In genomic region chr13:105053618-105054017, GRCm38 (mm10) we compare ENCODE assay signal across 8 mouse cellular contexts. TPM values are rescaled to one million over a fixed set of nuclear protein-coding genes. Genes with fewer than 3 reads are reported as not detected.
DNase-seq lines count a peak whose midpoint lies in the region; ATAC-seq and TF ChIP-seq lines count a peak whose summit lies in the region.

No protein-coding gene starts in this region.

- H3K27me3 ChIP-seq in kidney, embryonic 14.5 days (ENCODE audit: control insufficient read depth, insufficient read depth, low read length) = peaks cover 13% of the 10 kb centered on the region; the same call in 1 of the 2 replicates
- no peaks in the 10 kb centered on the region for H3K27me3 ChIP-seq in forebrain, postnatal 0 days (ENCODE audit: insufficient read depth, low read length)
- H3K27me3 ChIP-seq in intestine, embryonic 15.5 days (replicated peaks) = peaks cover 3% of the 10 kb centered on the region; the same call in 1 of the 2 replicates
- H3K27me3 ChIP-seq in midbrain, embryonic 11.5 days (ENCODE audit: control insufficient read depth, insufficient read depth, low read length) = peaks cover 5% of the 10 kb centered on the region; the same call in 1 of the 2 replicates

- no peaks in the 10 kb centered on the region for H3K36me3 ChIP-seq in kidney, embryonic 14.5 days (ENCODE audit: control insufficient read depth, insufficient read depth, low read length)
- H3K36me3 ChIP-seq in forebrain, postnatal 0 days (ENCODE audit: insufficient read depth) = no peaks in the 10 kb centered on the region
- no peaks in the 10 kb centered on the region for H3K36me3 ChIP-seq in intestine, embryonic 15.5 days
- H3K36me3 ChIP-seq in midbrain, embryonic 11.5 days (ENCODE audit: control insufficient read depth, insufficient read depth, low read length) = no peaks in the 10 kb centered on the region

- under 1% methylated on average over 12 of the region's 12 CpGs for WGBS in kidney, embryonic 14.5 days
- WGBS in forebrain, postnatal 0 days = under 1% methylated on average over 12 of the region's 12 CpGs
- 2% methylated on average over 12 of the region's 12 CpGs for WGBS in intestine, embryonic 15.5 days
- under 1% methylated on average over 12 of the region's 12 CpGs for WGBS in midbrain, embryonic 11.5 days

- ATAC-seq in kidney, embryonic 14.5 days (ENCODE audit: low FRiP score, low TSS enrichment) = peak; percentile 22; the same call in 1 of the 2 replicates
- ATAC-seq in forebrain, postnatal 0 days = peak; percentile 6
- ATAC-seq in intestine, embryonic 15.5 days = peak; percentile 26
- ATAC-seq in midbrain, embryonic 11.5 days (ENCODE audit: low FRiP score) = peak; percentile 22; the same call in 1 of the 2 replicates

- H3K4me1 ChIP-seq in kidney, embryonic 14.5 days (ENCODE audit: control insufficient read depth, insufficient read depth, low read length) = peaks cover 8% of the 10 kb centered on the region; the same call in 1 of the 2 replicates
- peaks cover 10% of the 10 kb centered on the region; the same call in 1 of the 2 replicates for H3K4me1 ChIP-seq in forebrain, postnatal 0 days (ENCODE audit: insufficient read depth)
- H3K4me1 ChIP-seq in intestine, embryonic 15.5 days (replicated peaks) = 0 out of 2 replicates have a peak, but pooled peaks cover 2% of the 10 kb centered on the region
- H3K4me1 ChIP-seq in midbrain, embryonic 11.5 days (ENCODE audit: control insufficient read depth, insufficient read depth, low read length) = peaks cover 3% of the 10 kb centered on the region; the same call in 1 of the 2 replicates

- H3K9me3 ChIP-seq in kidney, embryonic 14.5 days (ENCODE audit: control insufficient read depth, low read length) = no peaks in the 10 kb centered on the region
- H3K9me3 ChIP-seq in forebrain, postnatal 0 days (ENCODE audit: low read length) = no peaks in the 10 kb centered on the region
- H3K9me3 ChIP-seq in intestine, embryonic 15.5 days = no peaks in the 10 kb centered on the region
- no peaks in the 10 kb centered on the region for H3K9me3 ChIP-seq in midbrain, embryonic 11.5 days (ENCODE audit: control insufficient read depth, low read length)

- DNase-seq in kidney, adult 9 months = no peak
- peak; percentile 35 for DNase-seq in cerebellum, adult 11 months
- peak; percentile 56 for DNase-seq in forebrain, postnatal 0 days
- DNase-seq in midbrain, embryonic 11.5 days (ENCODE audit: low spot score, missing footprints) = no peak
- DNase-seq in urinary bladder, postnatal 10 days (ENCODE audit: low spot score) = no peak
- DNase-seq in thymus, postnatal 0 days (ENCODE audit: low spot score) = no peak

- TF ChIP-seq CTCF in forebrain, postnatal 0 days (IDR thresholded peaks at IDR 0.05; ENCODE audit: low read depth) = no peak

- H3K4me2 ChIP-seq in kidney, embryonic 14.5 days (replicated peaks; ENCODE audit: low read depth, low read length) = peak overlapping the region; percentile 93
- peak overlapping the region; percentile 75 for H3K4me2 ChIP-seq in forebrain, postnatal 0 days (ENCODE audit: low read depth)
- H3K4me2 ChIP-seq in intestine, embryonic 15.5 days (replicated peaks) = peak overlapping the region; percentile 87
- H3K4me2 ChIP-seq in midbrain, embryonic 11.5 days = peak overlapping the region; percentile 88

- peak overlapping the region; percentile 61 for H3K4me3 ChIP-seq in kidney, embryonic 14.5 days (ENCODE audit: low read length)
- peak overlapping the region; percentile 82 for H3K4me3 ChIP-seq in forebrain, postnatal 0 days (ENCODE audit: low read depth, low read length)
- H3K4me3 ChIP-seq in intestine, embryonic 15.5 days (replicated peaks) = peak overlapping the region; percentile 50
- H3K4me3 ChIP-seq in midbrain, embryonic 11.5 days (ENCODE audit: low read depth, low read length) = peak overlapping the region; percentile 62

- peak overlapping the region; percentile 57 for H3K9ac ChIP-seq in kidney, embryonic 14.5 days (ENCODE audit: low read depth, low read length)
- H3K9ac ChIP-seq in forebrain, postnatal 0 days = peak overlapping the region; percentile 82
- peak overlapping the region; percentile 51 for H3K9ac ChIP-seq in intestine, embryonic 15.5 days
- H3K9ac ChIP-seq in midbrain, embryonic 11.5 days (ENCODE audit: low read length) = peak overlapping the region; percentile 71

- no peak overlapping the region for H3K27ac ChIP-seq in kidney, embryonic 14.5 days (ENCODE audit: low read depth, low read length)
- peak overlapping the region; percentile 90 for H3K27ac ChIP-seq in forebrain, postnatal 0 days (ENCODE audit: low read depth, low read length)
- H3K27ac ChIP-seq in intestine, embryonic 15.5 days = 0 out of 2 replicates have a peak overlapping the region, but pooled peaks have one; percentile 75
- peak overlapping the region; percentile 68; the same call in 1 of the 2 replicates for H3K27ac ChIP-seq in midbrain, embryonic 11.5 days (ENCODE audit: low read depth, low read length)

RNA-seq across cellular contexts. Expression of gene Rgs7bp, which starts 1.1 kb away (rescaled TPM):
- polyA plus RNA-seq in kidney, embryonic 14.5 days (2014; fragmentation: Nextera tagmentation; extraction: Ambion mirVana) = 1.8 and 1.9 TPM in 2 replicates
- total RNA-seq in forebrain, postnatal 0 days (2014; rRNA removed) = 13.5 and 15.2 TPM in 2 replicates
- 3.3 and 7.8 TPM in 2 replicates for polyA plus RNA-seq in forebrain, postnatal 0 days (2015; fragmentation: Nextera tagmentation; extraction: Ambion mirVana)
- polyA plus RNA-seq in intestine, embryonic 15.5 days (2015; fragmentation: Nextera tagmentation; extraction: Ambion mirVana) = 2.5 and 2.9 TPM in 2 replicates
- 0.82 and 1.0 TPM in 2 replicates for polyA plus RNA-seq in midbrain, embryonic 11.5 days (2014; fragmentation: Nextera tagmentation; extraction: Ambion mirVana)
- polyA plus RNA-seq in thymus, postnatal 0 days (2015; fragmentation: Nextera tagmentation; extraction: Ambion mirVana) = 0.22 and 0.29 TPM in 2 replicates

RNA-seq across cellular contexts. Expression of gene 4933425L06Rik, which starts 28.3 kb away (rescaled TPM):
- polyA plus RNA-seq in kidney, embryonic 14.5 days (2014; fragmentation: Nextera tagmentation; extraction: Ambion mirVana) = not detected in 2 replicates
- total RNA-seq in forebrain, postnatal 0 days (2014; rRNA removed) = 0.08 TPM in 1 of 2 replicates, not detected in the other
- polyA plus RNA-seq in forebrain, postnatal 0 days (2015; fragmentation: Nextera tagmentation; extraction: Ambion mirVana) = not detected in 2 replicates
- not detected in 2 replicates for polyA plus RNA-seq in intestine, embryonic 15.5 days (2015; fragmentation: Nextera tagmentation; extraction: Ambion mirVana)
- not detected in 2 replicates for polyA plus RNA-seq in midbrain, embryonic 11.5 days (2014; fragmentation: Nextera tagmentation; extraction: Ambion mirVana)
- not detected in 2 replicates for polyA plus RNA-seq in thymus, postnatal 0 days (2015; fragmentation: Nextera tagmentation; extraction: Ambion mirVana)

Comparison
In these comparisons a context has a peak if more than half of its experiments do, and no peak if none do; other contexts are left out.
1. DNase-seq: peak in cerebellum, adult 11 months (single experiment) and forebrain, postnatal 0 days (single experiment); none in kidney, adult 9 months (single experiment), midbrain, embryonic 11.5 days (single experiment), urinary bladder, postnatal 10 days (single experiment) and thymus, postnatal 0 days (single experiment).
2. Peak in every context shown above with its lines, with median percentiles within 50 percentile points of each other: ATAC-seq, H3K4me2 ChIP-seq, H3K4me3 ChIP-seq and H3K9ac ChIP-seq.